Mouse (Mus musculus): ENCODE data around the gene Mkrn1. TPM values are rescaled to one million over a fixed set of nuclear protein-coding genes. Genes with fewer than 3 reads are reported as not detected.

Gene Mkrn1
- polyA plus RNA-seq, 1 experiment from 2014 or later: 52.3 TPM

DNA sequence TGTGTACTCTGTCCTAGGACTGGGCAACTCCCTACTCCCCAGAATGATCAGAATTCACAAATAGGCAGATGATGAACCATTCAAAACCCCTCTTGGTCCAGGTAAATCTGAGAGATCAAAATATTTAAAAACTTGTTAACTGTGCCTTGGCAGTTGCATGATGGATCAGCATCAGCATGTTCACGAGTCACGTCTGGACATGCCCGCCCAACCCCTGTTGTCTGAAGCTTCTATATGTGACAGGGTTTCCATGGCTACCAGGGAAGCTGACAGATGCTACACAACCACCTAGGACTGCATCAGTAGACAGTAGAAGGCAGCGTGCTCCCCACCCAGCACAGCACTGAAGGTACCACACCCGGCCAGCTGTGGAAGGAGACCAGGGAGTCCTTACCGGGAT lies 71.3 kb downstream of the Mkrn1 start:
- peaks cover 9% of the 10 kb centered on the region; the same call in 1 of the 2 replicates for H3K36me3 ChIP-seq (ENCODE audit: control insufficient read depth, insufficient read depth, low read length)

GRCm38 (mm10) chr6:39347880-39348814 lies 72.1 kb downstream of the Mkrn1 start:
- Histone ChIP-seq H3K4me2 (ENCODE audit: low read depth, low read length) (no peak overlapping the region), H3K27me3 (ENCODE audit: control insufficient read depth, insufficient read depth, low read length) (no peaks in the 10 kb centered on the region), H3K9me3 (replicated peaks; ENCODE audit: control insufficient read depth, low read length) (no peaks in the 10 kb centered on the region), H3K4me1 (ENCODE audit: control insufficient read depth, insufficient read depth, low read length) (no peaks in the 10 kb centered on the region; the same call in 1 of the 2 replicates), H3K27ac (ENCODE audit: low read length) (peak overlapping the region; percentile 19; the same call in 1 of the 2 replicates), H3K4me3 (replicated peaks; ENCODE audit: low read length) (no peak overlapping the region), H3K36me3 (ENCODE audit: control insufficient read depth, insufficient read depth, low read length) (peaks cover 9% of the 10 kb centered on the region; the same call in 1 of the 2 replicates), H3K9ac (ENCODE audit: low read length) (no peak overlapping the region)
- ATAC-seq (ENCODE audit: insufficient read depth, low FRiP score): no peak
- WGBS: 71% methylated on average over 4 of the region's 4 CpGs

More for the DNA sequence above, 71.3 kb downstream of the Mkrn1 start:
- no peak overlapping the region for H3K4me2 ChIP-seq (ENCODE audit: low read depth, low read length)
- ATAC-seq (ENCODE audit: insufficient read depth, low FRiP score): no peak
- 78% methylated on average over 6 of the region's 6 CpGs for WGBS
- no peaks in the 10 kb centered on the region for H3K27me3 ChIP-seq (ENCODE audit: control insufficient read depth, insufficient read depth, low read length)
- H3K9ac ChIP-seq (ENCODE audit: low read length): no peak overlapping the region
- no peaks in the 10 kb centered on the region for H3K9me3 ChIP-seq (replicated peaks; ENCODE audit: control insufficient read depth, low read length)
- H3K27ac ChIP-seq (ENCODE audit: low read length): no peak overlapping the region
- H3K4me1 ChIP-seq (ENCODE audit: control insufficient read depth, insufficient read depth, low read length): no peaks in the 10 kb centered on the region; the same call in 1 of the 2 replicates
- H3K4me3 ChIP-seq (replicated peaks; ENCODE audit: low read length): no peak overlapping the region

Other genes with a start within 250 kb of the Mkrn1 start
- gene Kdm7a, start 213.7 kb downstream of the Mkrn1 start, polyA plus RNA-seq (2015; fragmentation: Nextera tagmentation; extraction: Ambion mirVana): 5.6 and 6.6 TPM in 2 replicates
- gene Slc37a3, start 42.8 kb downstream of the Mkrn1 start, polyA plus RNA-seq (2015; fragmentation: Nextera tagmentation; extraction: Ambion mirVana): 40.6 and 42.3 TPM in 2 replicates
- gene Rab19, start 39.3 kb downstream of the Mkrn1 start, polyA plus RNA-seq (2015; fragmentation: Nextera tagmentation; extraction: Ambion mirVana): 5.2 and 6.5 TPM in 2 replicates
- 10.8 and 10.9 TPM in 2 replicates for gene Dennd2a, start 137.4 kb upstream of the Mkrn1 start, polyA plus RNA-seq (2015; fragmentation: Nextera tagmentation; extraction: Ambion mirVana)
- gene Adck2, start 153.4 kb upstream of the Mkrn1 start, polyA plus RNA-seq (2015; fragmentation: Nextera tagmentation; extraction: Ambion mirVana): 33.5 and 34.8 TPM in 2 replicates
- 0.43 and 2.1 TPM in 2 replicates for gene Gm42420, start 165.3 kb upstream of the Mkrn1 start, polyA plus RNA-seq (2015; fragmentation: Nextera tagmentation; extraction: Ambion mirVana)
- gene Ndufb2, start 172.1 kb upstream of the Mkrn1 start, polyA plus RNA-seq (2015; fragmentation: Nextera tagmentation; extraction: Ambion mirVana): 307 and 337 TPM in 2 replicates

Data from stomach, embryonic 16.5 days (tissue).